Mouse (Mus musculus) frontal cortex, postnatal 36 days (tissue): ENCODE results near the gene Slc25a20.
"Not testable (repeated sequence)": the region's sequence is repeated elsewhere in the genome, so short reads cannot be mapped to it uniquely, and the experiment has no call there.

ENCODE experiments used
- DNase-seq, 2 experiments: peaks; one replicate each; pipeline ENCODE4 v3.0.0; 2022; ENCODE audit warnings: low spot score in 2 of 2

Gene Slc25a20

DNA sequence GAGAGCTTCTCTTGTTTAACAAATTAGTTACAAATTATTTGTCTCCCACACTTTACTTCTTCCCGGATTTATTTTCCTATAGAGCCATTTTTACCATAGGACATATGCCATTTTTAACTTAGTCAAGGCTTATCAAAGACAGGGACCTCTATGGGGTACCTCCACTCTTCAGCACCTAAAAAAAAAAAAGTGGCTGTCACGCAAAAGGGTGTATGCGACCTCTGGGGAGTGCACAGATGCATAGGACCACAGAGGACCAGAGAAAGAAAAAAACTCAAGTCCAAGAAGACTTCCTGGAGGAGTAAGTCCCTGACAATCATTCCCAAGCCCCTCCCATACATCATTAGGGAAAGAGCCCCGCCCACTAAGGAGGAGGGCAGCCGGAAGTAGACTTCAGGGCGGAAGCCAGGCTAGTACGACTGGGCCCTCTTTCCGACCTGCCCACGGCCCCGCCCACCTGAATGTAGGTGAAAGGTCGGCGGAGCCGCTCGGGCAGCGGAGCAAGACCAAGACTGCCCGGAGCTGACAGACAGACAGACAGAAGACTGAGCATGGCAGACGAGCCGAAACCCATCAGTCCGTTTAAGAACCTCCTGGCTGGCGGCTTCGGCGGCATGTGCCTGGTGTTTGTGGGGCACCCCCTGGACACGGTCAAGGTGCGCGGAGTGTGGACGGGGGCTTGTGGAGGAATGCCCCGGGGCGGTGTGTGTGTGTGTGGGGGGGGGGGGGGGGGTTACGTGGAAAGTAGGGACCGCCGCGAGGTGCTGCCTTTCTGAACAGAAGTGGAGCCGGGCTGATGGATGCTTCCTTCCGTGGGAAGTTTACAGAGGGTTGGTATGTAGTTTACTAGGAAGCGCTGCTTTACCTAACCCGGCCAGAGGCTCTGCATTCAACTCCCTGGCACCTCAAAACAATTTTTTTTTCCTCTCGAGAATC lies at the start of gene Slc25a20:
Gene Slc25a20 (plus strand): TSS at position 412 of the 936 bp plus-strand sequence.
- DNase-seq, result peak; percentile 35 to 62

DNA sequence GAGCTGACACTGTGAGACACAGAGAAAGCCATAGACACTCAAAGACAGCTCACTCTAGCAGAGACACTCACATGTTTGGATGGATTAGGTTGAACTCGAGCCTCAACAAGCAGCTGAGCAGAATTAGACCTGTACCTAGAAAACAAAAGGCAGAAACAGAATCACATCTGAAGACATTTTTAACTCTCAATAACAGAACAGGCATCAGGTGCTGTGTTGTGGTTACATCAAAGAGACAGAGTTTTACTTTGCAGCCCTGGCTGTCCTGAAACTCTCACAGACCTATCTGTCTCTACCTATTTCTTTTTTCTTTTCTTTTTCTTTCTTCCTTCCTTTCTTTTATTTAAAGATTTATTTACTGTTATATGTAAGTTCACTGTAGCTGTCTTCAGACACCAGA lies 44.6 kb upstream of the Slc25a20 start:
- no peak for DNase-seq

DNA sequence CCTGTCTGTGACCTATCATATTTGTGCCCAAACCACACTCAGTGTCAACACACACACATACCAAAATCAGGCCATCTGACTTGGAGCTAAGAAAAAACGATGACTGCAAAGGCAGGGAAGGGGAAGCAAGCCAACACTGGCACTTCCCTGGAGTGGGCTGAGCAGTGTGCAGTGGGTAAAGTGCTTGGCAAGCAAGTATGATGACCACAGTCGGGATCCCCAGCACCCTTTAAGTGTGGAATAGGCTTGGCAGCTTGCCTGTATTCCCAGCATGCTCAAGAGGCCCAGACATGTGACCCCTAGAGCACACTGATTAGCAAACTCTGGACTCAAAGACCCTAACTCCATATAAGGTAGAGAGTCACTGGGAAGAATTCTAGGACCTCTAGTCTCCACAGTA lies 35.4 kb upstream of the Slc25a20 start:
- no peak for DNase-seq

DNA sequence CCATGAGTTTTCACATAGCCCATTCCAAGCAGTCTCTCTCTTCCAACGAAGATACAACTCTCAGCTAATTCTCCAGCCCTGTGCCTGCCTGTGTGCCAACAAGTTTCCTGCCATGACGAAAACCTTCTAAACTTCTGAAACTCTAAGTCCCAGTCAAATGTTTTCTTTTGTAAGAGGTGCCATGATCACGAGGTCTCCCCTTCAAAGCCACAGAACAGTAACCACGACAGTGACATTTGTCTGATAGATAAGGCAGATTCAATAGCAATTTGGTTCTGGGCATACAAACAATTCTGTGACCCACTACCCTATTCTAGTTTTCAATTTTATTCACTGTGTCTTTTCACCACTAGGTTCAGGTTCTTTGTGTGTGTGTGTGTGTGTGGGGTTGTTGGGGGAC lies 33.7 kb upstream of the Slc25a20 start:
- no peak for DNase-seq

DNA sequence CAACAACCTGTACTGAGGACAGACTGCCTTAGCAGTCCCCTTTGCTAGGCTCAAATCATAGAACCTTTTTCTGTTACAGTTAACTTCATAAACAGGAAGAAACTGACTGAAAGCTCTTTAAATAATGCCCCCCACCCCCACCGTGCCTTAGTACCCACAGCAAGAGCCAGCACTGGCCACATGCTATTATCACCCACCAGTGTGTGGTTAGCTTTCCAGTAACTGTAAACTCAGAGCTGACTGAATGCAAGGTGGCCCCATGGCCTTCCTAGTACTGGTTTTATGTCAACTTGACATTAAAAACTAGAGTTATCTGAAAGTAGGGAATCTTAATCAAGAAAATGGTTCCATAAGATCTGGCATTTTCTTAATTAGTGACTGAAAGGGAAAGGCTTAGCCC lies 31.2 kb upstream of the Slc25a20 start:
- no peak for DNase-seq

DNA sequence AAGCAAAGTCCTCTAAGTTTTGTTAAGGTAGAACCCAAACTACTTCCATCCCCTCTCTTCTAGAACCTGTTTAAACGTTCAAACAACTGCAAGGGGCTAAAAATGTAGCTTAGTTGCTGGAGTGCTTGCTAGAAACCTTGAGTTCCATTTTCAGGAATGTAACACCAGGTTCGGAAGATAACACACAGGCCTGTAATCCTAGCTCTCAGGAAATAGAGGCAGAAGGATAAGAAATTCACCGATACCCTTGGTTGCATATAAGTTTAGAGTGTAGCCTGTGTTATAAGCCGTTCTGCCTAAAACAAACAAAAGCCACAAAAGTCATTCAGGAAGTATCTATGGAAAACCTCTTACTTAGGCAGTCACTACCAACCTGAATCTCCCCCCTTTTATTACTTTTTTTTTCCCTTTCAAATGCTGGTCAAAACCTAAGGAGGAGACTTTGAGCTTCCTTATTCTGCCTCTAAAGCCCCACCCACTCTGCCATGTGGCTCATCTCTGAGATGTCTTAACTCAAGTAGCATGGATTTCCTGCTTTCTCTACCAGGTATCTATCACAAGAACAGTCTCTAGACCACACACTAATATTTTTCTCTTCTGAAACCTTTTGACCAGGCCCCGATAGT lies 30.1 kb upstream of the Slc25a20 start:
- no peak for DNase-seq

DNA sequence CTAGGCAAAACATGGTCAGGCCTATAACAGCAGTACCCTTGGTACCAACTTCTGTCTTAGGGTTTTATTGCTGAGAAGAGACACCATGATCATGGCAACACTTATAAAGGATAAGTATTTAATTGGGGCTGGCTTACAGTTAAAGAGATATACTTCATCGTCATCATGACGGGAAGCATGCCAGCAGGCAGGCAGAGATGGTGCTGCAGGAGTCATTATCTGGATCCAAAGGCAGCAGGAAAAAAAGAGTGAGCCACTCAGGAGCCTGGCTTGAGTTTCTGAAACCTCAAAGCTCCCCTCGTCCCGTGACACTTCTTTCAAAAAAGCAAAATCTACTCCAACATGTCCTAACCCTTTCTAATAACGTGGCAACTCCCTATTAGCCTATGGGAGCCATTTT lies 29.5 kb upstream of the Slc25a20 start:
- DNase-seq, result no peak

DNA sequence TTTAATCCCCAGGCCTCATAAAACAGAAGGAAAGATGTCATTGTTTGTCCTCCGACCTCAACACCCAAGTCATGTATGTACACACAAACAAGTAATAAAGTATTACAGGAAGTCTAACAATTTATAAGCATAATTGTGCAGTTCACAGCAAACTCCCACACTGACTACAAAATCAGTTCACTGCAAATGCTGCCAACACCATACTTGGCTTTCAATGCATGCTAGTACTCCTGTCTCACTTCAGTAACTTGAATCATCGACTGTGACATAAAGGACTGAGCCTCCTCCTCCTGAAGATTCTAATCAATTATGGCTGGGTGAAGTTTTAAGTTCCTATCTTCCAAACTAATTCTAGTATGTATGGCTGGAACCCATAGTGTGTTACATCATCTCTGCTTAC lies 28.0 kb upstream of the Slc25a20 start:
- peak in 1 of 2 experiments; percentile 17 for DNase-seq

DNA sequence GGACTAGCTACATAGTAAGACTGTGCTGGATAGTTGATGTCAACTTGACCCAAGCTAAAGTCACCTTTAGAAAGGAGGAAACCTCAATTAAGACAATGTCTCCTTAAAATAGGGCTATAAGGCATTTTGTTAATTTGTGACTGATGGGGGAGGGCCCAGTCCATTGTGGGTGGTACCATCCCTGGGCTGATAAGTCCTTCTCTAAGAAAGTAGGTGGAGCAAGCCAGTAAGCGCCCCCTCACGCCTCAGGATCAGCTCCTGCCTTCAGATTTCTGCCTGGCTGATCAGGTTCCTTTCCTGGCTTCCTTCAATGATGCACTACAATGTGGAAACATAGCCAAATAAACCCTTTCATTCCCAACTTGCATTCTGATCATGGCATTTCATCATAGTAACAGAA lies 26.5 kb upstream of the Slc25a20 start:
- DNase-seq, result no peak

DNA sequence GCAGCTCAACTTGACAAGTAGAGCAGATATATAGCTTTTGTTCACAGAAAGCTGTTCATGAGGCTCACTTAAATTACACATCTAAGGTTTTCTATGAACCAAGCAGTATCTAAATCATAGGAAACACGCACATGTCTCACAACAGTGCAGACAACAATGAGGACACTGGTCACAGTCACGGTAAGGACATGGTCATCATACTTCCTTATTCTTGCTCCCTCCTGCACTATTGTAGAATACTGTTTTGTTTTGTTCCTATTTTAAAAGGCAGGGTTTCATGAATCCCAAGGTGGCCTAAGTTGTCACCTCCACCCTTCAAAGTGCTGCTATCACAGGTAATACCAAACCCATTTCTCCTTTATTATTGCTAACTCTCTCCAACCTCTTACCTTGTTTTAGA lies 22.1 kb upstream of the Slc25a20 start:
- DNase-seq, result no peak

DNA sequence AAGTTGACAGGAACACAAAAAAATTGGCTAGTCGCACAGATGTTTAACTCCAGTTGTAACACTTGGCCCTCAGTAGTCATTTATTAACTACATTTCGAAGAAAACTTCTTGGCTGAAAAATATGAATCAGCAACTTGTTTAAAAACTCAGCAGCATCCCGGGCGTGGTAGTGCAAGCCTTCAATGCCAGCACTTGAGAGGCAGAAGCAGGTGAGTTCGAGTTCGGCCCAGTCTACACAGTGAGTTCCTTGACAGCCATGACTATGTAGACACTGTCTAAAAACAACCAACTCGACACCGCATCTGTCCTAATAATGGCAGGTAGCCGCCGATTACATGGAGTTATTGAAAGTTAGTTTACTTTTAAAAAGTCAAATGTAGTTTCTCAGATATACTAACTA lies 13.7 kb upstream of the Slc25a20 start:
- no peak for DNase-seq

DNA sequence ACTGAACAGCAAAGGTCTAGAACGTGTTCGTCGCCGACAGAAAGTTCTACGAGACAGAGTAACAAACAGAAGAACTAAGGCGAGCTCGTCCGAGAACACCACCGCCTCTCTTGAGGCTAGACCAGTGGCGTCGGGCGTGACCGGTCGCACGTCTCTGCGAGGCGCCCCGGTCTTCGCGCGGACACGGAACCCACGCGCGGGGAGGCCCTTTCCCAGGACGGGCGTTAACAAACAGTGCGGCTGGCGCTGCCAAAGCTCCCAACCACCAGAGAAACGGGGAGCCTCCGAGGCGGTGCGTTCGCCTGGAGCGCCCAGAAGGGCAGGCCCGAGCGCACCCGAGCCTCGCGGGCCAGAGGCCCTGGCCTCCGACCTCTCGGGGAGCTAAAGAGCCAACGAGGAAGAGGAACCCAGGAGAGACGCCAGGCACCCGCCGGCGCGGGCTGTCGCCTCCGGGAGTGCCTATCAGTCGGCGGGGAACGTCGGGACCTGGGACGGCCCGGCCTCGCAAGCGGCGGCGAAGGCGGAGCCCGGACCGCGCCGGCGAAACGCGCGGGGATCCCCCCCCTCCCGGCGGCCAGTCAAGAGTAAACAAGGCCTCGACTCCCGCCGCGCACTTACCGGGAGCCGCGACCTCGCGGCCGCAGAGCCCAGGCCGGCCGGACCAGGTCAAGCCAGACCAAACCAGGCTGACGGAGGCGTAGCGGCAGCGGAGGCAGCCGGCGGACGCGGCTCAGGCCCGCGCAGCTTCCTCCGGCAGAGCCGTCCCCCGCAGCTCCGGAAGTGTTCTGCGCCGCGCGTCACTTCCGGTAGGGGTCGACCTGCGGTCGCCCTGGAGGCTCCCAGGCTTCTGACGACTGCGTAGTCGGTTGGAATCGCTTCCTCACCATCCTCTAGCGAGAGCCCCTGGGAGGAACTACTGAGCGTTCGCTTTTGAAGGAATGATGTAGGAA lies 13.0 kb upstream of the Slc25a20 start, which contains the start of gene Arih2:
Gene Arih2 (minus strand): TSS at position 776 of the 950 bp plus-strand sequence.
- peak; percentile 91 to 92 for DNase-seq

DNA sequence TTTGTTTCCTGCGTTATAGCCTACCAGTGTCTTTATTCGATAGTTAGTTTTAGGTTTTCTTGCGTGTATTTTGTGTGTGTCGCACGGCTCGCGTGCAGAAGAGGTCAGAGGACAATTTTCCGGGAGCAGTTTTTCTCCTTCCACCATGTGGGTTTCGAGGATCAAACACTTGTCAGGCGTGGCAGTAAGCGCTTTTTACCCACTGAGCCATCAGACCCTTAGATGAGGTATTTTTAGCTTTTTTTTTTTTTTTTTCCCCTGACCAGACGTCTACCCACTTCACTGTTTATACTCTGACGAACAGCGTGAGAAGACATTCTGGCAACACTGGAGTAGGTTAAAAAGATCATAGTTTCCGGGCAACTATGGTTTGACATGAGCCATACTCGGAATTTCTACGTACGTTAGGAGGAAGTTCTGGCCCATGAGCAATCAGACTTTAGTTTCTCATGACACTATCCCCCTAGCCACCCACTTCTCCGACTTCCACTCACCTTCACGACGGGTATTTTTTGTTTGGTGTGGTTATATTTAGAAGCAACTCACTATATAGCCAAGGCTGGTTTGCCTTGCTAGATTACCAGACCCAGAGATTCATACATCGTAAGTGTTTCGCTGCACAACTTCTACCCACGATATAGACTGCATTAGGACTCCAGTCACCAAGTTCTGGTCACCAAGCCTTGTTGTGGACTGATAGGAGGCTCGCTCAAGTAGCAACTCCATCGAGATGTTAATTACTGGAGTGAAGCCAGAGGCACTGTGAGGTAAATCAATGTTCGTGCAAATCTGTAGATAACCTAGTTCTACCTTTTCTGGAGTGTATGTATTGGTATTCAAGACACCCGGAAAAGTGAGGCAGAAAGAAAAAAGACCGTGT lies 12.1 kb upstream of the Slc25a20 start:
- peak in 1 of 2 experiments; percentile 11 for DNase-seq

DNA sequence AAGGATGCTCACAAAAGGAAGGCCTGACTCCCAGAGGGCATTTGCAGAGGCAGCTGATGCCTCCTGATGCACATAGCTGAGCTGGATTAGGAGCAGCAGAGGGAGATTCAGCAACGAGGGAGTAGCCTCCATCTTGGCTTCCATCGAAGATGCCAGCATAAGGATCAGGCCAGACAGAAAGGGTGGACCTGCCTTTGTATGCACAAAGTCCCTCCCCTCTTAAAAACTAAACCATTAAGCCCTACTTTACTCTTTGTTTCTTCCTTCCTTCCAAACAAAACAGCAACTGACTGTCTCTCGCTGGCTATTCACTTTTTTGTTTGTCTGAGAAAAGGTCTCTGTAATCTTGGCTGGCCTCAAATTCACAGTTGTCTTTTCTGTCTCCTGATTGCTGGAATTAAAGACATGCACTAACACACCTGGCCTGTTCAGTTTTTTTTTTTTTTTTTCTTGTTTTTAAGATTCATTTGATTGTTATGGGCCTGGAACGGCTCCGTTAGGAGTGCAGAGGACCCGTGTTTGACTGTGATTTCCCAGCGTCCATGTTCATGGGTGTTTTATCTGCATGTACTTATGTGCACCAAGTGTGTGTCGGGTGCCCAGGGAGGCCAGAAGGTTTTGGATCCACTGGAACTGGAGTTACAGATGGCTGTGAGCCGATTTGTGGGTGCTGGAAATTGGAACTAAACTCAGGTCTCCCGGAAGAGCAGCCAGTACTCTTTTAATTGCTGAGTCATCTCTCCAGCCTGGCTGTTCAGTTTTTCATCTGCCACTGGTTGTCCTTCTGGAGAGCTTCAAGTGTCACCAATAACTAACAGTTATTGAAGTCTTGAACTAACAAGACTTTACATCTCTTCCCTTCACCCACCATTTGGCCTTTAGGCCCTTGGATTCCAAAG lies 7.1 kb upstream of the Slc25a20 start:
- DNase-seq, result no peak

DNA sequence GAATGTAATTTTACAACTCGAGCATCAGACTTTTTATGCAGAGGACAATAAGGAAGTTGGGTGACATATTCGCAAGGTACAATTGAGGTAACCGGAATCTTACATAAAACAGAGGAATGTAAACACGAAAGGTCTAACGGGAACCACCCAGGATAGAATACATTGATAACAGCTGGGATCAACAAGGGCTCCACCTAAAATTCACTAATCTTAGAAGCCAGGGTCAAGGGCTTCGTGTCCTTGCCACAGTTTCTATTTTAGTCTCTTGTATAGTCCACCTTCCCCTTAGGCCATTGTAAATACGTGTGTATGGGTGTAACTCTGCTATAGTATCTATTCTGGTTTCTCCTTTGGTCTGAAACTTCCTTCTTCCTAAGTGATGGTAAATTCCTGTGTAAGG lies 6.0 kb upstream of the Slc25a20 start:
- not testable (repeated sequence) for DNase-seq

DNA sequence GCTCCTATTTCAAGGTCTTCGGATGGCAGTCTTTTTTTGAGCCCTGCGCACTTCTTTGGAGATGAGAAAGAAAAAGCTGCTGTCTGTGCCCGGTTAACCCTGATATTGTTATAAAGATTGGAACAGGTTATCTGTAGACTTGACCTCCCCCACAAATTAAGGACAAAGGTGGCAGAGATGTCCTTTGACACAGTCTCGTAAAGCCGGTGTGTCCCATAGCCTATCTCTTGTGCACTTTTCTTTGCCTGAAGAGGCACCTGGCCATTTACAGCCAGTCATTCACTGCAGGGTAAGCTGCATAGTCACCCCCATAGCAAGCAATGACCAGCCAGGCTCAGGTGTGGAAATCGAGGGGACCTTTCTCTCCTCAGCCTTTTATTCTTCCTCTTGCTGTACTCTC lies 772 bp downstream of the Slc25a20 start:
- DNase-seq, result no peak

DNA sequence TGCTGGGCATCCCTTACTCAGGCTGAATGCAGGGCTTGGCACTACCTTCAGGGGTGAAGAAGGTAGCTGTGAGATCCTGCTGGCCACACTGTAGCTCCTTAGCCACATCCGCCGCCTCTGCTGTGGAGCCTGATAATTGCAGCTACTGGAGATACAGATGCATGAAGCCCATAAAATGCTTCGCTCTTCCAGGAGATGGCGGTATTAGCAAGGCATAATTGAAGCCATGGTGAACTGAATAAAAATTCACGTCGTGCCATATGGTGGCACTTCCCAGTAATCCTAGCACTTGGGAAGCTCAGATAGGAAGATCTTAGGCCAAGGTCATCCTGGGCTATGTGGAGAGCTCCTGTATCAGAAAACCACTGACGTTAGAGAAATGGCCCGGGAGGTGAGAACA lies 8.0 kb downstream of the Slc25a20 start:
- DNase-seq, result no peak

DNA sequence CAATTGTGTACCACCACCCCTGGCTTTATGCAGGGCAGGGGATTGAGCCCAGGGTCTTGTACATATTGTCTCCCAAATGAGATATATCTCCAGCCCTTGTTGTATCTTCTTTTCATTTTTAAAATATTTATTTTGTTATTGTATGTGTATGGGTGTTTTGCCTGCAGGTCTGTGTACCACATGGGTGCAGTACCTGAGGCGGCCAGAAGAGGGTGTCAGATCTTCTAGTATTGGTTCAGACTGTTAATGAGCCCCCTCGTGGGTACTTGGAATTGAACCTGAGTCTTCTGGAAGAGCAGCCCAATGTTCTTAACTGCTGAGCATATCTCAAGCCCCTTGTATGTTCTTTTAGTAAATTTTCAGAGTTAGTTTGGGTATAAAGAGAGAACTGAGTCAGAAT lies 11.3 kb downstream of the Slc25a20 start:
- no peak for DNase-seq

DNA sequence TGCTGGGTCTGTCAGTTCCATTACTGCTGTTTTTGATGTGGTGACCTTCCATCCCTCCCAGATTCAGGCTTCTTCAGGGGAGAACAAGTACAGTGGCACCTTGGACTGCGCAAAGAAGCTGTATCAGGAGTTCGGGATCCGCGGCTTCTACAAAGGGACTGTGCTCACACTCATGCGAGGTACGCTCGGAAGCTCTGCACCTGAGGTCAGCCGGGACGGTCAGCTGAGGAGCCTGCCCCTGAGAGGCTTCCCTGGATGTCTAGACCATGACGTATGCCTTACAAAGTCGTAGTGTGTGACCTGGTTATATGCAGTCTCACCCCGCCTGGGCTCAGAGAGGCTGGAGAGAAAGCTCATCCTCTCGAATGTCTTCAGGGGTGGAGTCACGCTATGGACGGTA lies 18.1 kb downstream of the Slc25a20 start:
- DNase-seq, result no peak

DNA sequence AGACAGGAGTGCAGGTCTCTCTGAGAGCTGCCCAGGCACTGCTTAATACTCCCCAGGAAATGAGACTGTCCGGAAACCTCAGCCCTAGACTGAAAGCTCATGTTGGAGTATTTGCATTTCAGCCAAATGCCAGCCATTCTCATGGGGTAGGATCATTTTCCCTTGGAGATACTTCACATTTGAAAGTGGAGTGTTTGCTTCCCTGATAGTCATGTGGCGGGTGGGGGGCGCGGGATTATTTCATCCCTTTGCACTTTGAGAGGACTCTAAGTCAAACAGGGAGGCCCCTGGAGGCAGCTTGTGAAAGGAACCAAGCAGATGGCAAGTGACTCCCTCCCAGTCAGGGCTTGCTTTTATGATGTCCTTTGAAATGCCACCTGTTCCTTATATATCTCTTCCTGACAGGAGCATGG lies 24.6 kb downstream of the Slc25a20 start:
- no peak for DNase-seq
